Mouse (Mus musculus): Measurements from ENCODE around the gene Nfib. TPM values are rescaled to one million over a fixed set of nuclear protein-coding genes. Genes with fewer than 3 reads are reported as not detected.

Nfib gene
- polyA plus RNA-seq, 1 experiment from 2014 or later = 39.8 TPM

- Histone ChIP-seq H3K36me3 (no peaks in the 10 kb centered on the region), H3K27ac (replicated peaks) (no peak overlapping the region), H3K4me2 (replicated peaks) (no peak overlapping the region), H3K9me3 (0 out of 2 replicates have a peak, but pooled peaks cover 9% of the 10 kb centered on the region), H3K4me3 (no peak overlapping the region), H3K4me1 (peaks cover 16% of the 10 kb centered on the region), H3K27me3 (no peaks in the 10 kb centered on the region), H3K9ac (replicated peaks) (no peak overlapping the region)
- no peak for ATAC-seq (ENCODE audit: low FRiP score, low read depth)
- 66% methylated on average over 14 of the region's 14 CpGs for WGBS
These were observed 100.3 kb downstream of the Nfib start for GRCm38 (mm10) chr4:82605034-82605784.

- Histone ChIP-seq H3K27ac (replicated peaks) (no peak overlapping the region), H3K36me3 (no peaks in the 10 kb centered on the region), H3K4me2 (replicated peaks) (no peak overlapping the region), H3K9ac (replicated peaks) (no peak overlapping the region), H3K9me3 (0 out of 2 replicates have a peak, but pooled peaks cover 9% of the 10 kb centered on the region), H3K4me3 (no peak overlapping the region), H3K4me1 (peaks cover 16% of the 10 kb centered on the region), H3K27me3 (no peaks in the 10 kb centered on the region)
- 80% methylated on average over 4 of the region's 4 CpGs for WGBS
- 0 out of 2 replicates have a peak, but pooled peaks have one; percentile 19 for ATAC-seq (ENCODE audit: low FRiP score, low read depth)
These were observed 101.0 kb downstream of the Nfib start for GRCm38 (mm10) chr4:82604501-82604900.

GRCm38 (mm10) chr4:82600636-82601035 is 104.9 kb downstream of the Nfib start:
- no peak overlapping the region for H3K27ac ChIP-seq (replicated peaks)
- no peaks in the 10 kb centered on the region for H3K36me3 ChIP-seq
- H3K9ac ChIP-seq (replicated peaks) = no peak overlapping the region
- H3K4me3 ChIP-seq = no peak overlapping the region
- ATAC-seq (ENCODE audit: low FRiP score, low read depth) = no peak
- H3K4me2 ChIP-seq (replicated peaks) = no peak overlapping the region
- peaks cover 16% of the 10 kb centered on the region for H3K4me1 ChIP-seq
- WGBS = 82% methylated on average over 1 of the region's 1 CpGs
- 0 out of 2 replicates have a peak, but pooled peaks cover 9% of the 10 kb centered on the region for H3K9me3 ChIP-seq
- H3K27me3 ChIP-seq = no peaks in the 10 kb centered on the region

GRCm38 (mm10) chr4:82598436-82598835 is 107.1 kb downstream of the Nfib start:
- H3K4me1 ChIP-seq = no peaks in the 10 kb centered on the region
- ATAC-seq (ENCODE audit: low FRiP score, low read depth) = no peak
- WGBS = 70% methylated on average over 4 of the region's 4 CpGs
- H3K4me3 ChIP-seq = no peak overlapping the region
- H3K27me3 ChIP-seq = no peaks in the 10 kb centered on the region
- no peak overlapping the region for H3K4me2 ChIP-seq (replicated peaks)
- H3K9ac ChIP-seq (replicated peaks) = no peak overlapping the region
- no peak overlapping the region for H3K27ac ChIP-seq (replicated peaks)
- 0 out of 2 replicates have a peak, but pooled peaks cover 9% of the 10 kb centered on the region for H3K9me3 ChIP-seq
- H3K36me3 ChIP-seq = no peaks in the 10 kb centered on the region

- Histone ChIP-seq H3K4me1 (peaks cover 10% of the 10 kb centered on the region; the same call in 1 of the 2 replicates), H3K9ac (replicated peaks) (no peak overlapping the region), H3K27me3 (no peaks in the 10 kb centered on the region), H3K36me3 (no peaks in the 10 kb centered on the region), H3K4me3 (no peak overlapping the region), H3K4me2 (replicated peaks) (no peak overlapping the region), H3K9me3 (no peaks in the 10 kb centered on the region), H3K27ac (replicated peaks) (no peak overlapping the region)
- WGBS = 72% methylated on average over 10 of the region's 10 CpGs
- ATAC-seq (ENCODE audit: low FRiP score, low read depth) = no peak
These were observed 111.6 kb downstream of the Nfib start for GRCm38 (mm10) chr4:82593681-82594666.

GRCm38 (mm10) chr4:82592086-82593030 is 113.2 kb downstream of the Nfib start:
- Histone ChIP-seq H3K9me3 (no peaks in the 10 kb centered on the region), H3K36me3 (no peaks in the 10 kb centered on the region), H3K27me3 (no peaks in the 10 kb centered on the region), H3K27ac (replicated peaks) (no peak overlapping the region), H3K4me2 (replicated peaks) (no peak overlapping the region), H3K4me3 (no peak overlapping the region), H3K4me1 (peaks cover 10% of the 10 kb centered on the region), H3K9ac (replicated peaks) (no peak overlapping the region)
- ATAC-seq (ENCODE audit: low FRiP score, low read depth) = no peak
- WGBS = 51% methylated on average over 7 of the region's 7 CpGs

DNA sequence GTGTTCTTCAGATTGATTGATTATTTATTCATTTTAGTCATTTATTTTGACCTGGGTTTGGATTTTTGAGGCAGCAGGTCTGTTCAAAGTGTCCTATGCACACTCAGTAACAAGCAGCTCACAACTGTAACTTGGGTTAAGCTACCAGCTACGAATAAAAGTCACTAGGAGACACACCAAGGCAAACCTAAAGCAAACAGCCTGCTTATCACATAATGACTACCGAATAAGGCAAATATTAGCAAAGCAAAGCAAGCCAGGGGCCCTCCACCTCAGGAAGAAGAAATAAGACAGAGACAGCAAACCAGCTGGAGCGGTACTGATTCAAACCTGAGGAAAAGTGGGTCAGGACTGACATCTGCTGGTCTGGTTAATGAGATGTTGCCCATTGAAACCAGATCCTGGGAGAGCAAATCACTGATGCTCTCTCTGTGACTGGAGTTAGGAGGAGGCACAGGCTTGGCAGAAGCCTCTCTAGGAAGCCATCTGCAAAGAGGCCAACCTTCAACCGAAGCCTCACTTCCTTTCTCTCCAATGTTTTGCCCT is 116.1 kb downstream of the Nfib start:
- WGBS = 34% methylated on average over 4 of the region's 4 CpGs
- H3K4me2 ChIP-seq (replicated peaks) = no peak overlapping the region
- H3K9ac ChIP-seq (replicated peaks) = no peak overlapping the region
- peak; percentile 53; the same call in 1 of the 2 replicates for ATAC-seq (ENCODE audit: low FRiP score, low read depth)
- H3K27me3 ChIP-seq = no peaks in the 10 kb centered on the region
- H3K4me3 ChIP-seq = no peak overlapping the region
- H3K4me1 ChIP-seq = peaks cover 17% of the 10 kb centered on the region
- no peaks in the 10 kb centered on the region for H3K36me3 ChIP-seq
- no peaks in the 10 kb centered on the region for H3K9me3 ChIP-seq
- H3K27ac ChIP-seq (replicated peaks) = no peak overlapping the region

- no peak for ATAC-seq (ENCODE audit: low FRiP score, low read depth)
- Histone ChIP-seq H3K4me2 (replicated peaks) (no peak overlapping the region), H3K27ac (replicated peaks) (no peak overlapping the region), H3K4me3 (no peak overlapping the region), H3K9ac (replicated peaks) (no peak overlapping the region), H3K27me3 (no peaks in the 10 kb centered on the region), H3K4me1 (peaks cover 18% of the 10 kb centered on the region), H3K36me3 (no peaks in the 10 kb centered on the region), H3K9me3 (no peaks in the 10 kb centered on the region)
- WGBS = 64% methylated on average over 5 of the region's 5 CpGs
These were observed 116.8 kb downstream of the Nfib start for GRCm38 (mm10) chr4:82588718-82589117.

DNA sequence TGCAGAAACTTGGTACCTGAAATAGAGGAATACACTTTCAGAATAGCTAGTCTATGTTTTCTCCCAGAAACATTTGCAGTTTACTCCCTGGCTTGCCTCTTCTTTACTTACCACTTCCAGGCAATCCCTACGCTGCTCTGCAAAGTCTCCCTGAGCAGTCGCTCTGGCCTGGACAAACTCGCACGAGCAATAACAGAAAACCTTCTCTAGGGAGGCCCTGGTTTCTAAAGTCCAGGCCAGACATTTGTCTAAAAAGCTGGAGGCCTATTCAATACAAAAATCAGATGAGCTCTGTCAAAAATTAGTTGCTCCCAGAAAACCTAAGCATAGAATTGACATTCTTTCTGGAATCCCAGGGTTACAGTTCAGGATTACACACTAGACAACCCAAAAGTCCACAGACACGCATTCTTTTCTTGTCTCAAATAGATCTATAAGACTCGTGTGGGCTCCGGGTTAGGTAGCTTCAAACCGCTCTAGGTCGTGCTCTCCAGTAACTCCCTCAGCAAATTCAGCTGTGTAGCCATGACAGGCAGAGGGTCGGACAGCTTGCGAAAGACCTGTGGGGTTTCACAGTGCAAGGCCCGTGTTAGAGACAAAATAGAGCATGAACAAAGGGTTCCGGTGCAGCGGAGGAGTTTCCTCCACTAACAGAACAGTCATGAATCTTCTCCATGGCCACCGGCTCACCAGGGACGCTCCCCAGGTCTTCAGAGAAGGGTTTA is 118.2 kb downstream of the Nfib start:
- peak overlapping the region; percentile 25; the same call in 1 of the 2 replicates for H3K27ac ChIP-seq (replicated peaks)
- 60% methylated on average over 16 of the region's 16 CpGs for WGBS

GRCm38 (mm10) chr4:82586637-82587036 is 118.9 kb downstream of the Nfib start:
- no peak overlapping the region for H3K4me3 ChIP-seq
- H3K9me3 ChIP-seq = no peaks in the 10 kb centered on the region
- no peak overlapping the region for H3K4me2 ChIP-seq (replicated peaks)
- H3K9ac ChIP-seq (replicated peaks) = no peak overlapping the region
- ATAC-seq (ENCODE audit: low FRiP score, low read depth) = no peak
- H3K36me3 ChIP-seq = no peaks in the 10 kb centered on the region
- H3K27me3 ChIP-seq = no peaks in the 10 kb centered on the region
- no peak overlapping the region for H3K27ac ChIP-seq (replicated peaks)
- H3K4me1 ChIP-seq = peaks cover 15% of the 10 kb centered on the region
- WGBS = 87% methylated on average over 5 of the region's 5 CpGs

More for the DNA sequence above, 118.2 kb downstream of the Nfib start:
- no peaks in the 10 kb centered on the region for H3K9me3 ChIP-seq
- H3K27me3 ChIP-seq = no peaks in the 10 kb centered on the region
- H3K4me2 ChIP-seq (replicated peaks) = no peak overlapping the region
- peaks cover 15% of the 10 kb centered on the region for H3K4me1 ChIP-seq
- ATAC-seq (ENCODE audit: low FRiP score, low read depth) = no peak
- no peak overlapping the region for H3K4me3 ChIP-seq
- no peak overlapping the region for H3K9ac ChIP-seq (replicated peaks)
- no peaks in the 10 kb centered on the region for H3K36me3 ChIP-seq

All from midbrain, embryonic 12.5 days (tissue).